Mouse (Mus musculus) thymus, adult 2 months (tissue): Measurements from ENCODE around the gene Cdh23. TPM values are rescaled to one million over a fixed set of nuclear protein-coding genes. Genes with fewer than 3 reads are reported as not detected.

Source experiments
- DNase-seq: peaks from one replicate; pipeline ENCODE4 v3.0.0; 2021
- H3K27ac ChIP-seq: fragments of 200-500 bp; 2 replicates; pipeline ENCODE4 v1.5.1; 2012; ENCODE audit warnings: low read length, control low read depth; ENCODE audit not compliant: control insufficient read depth, insufficient read depth
- H3K27me3 ChIP-seq: fragments of 200-500 bp; 2 replicates; pipeline ENCODE4 v1.6.1; 2012; ENCODE audit warnings: mild to moderate bottlenecking, low read length, moderate library complexity, mixed read lengths; ENCODE audit not compliant: control insufficient read depth, insufficient read depth
- H3K36me3 ChIP-seq: fragments of 200-500 bp; 2 replicates; pipeline ENCODE4 v1.6.1; 2012; ENCODE audit warnings: mild to moderate bottlenecking, low read length, moderate library complexity; ENCODE audit not compliant: control insufficient read depth, insufficient read depth
- H3K4me1 ChIP-seq: fragments of 200-500 bp; replicated peaks from 2 replicates; pipeline ENCODE4 v1.6.1; 2012; ENCODE audit warnings: low read length; ENCODE audit not compliant: control insufficient read depth, insufficient read depth
- H3K4me3 ChIP-seq: fragments of 200-500 bp; 2 replicates; pipeline ENCODE4 v1.5.1; 2012; ENCODE audit warnings: mild to moderate bottlenecking, low read length, control low read depth, moderate library complexity; ENCODE audit not compliant: control insufficient read depth, insufficient read depth
- CTCF ChIP-seq: fragments of 200-500 bp; IDR thresholded peaks from 2 replicates; pipeline ENCODE4 v1.5.1; 2012; ENCODE audit warnings: mild to moderate bottlenecking, control low read depth, low read length, moderate library complexity, borderline replicate concordance; ENCODE audit not compliant: control insufficient read depth, poor library complexity, insufficient read depth; ENCODE audit errors: extremely low read depth
- POLR2A ChIP-seq: fragments of 200-500 bp; IDR thresholded peaks from 2 replicates; pipeline ENCODE4 v1.6.1; 2012; ENCODE audit warnings: mild to moderate bottlenecking, low read length, control low read depth, moderate library complexity; ENCODE audit not compliant: control insufficient read depth, poor library complexity, insufficient read depth; ENCODE audit errors: extremely low read depth
- WGBS: fragments of 180-500 bp; shearing (Covaris S2); methylation state at CpG from one replicate; pipeline ENCODE4 v1.1.7; 2018; 5-methylcytosine and 5-hydroxymethylcytosine counted together
- polyA plus RNA-seq: library from polyadenylated mRNA; depleted of rRNA; stranded (reverse); fragments of >200 nt; gene quantifications from 2 replicates; pipeline ENCODE4 v1.2.3, GENCODE M21; 2012

The Cdh23 gene
- polyA plus RNA-seq, 1 experiment = 3.5 TPM

GRCm38 (mm10) chr10:60398051-60398814 lies 298.1 kb downstream of the Cdh23 start:
- WGBS = 70% methylated on average over 10 of the region's 10 CpGs
- Histone ChIP-seq H3K4me1 (no peaks in the 10 kb centered on the region), H3K27ac (no peak overlapping the region), H3K36me3 (no peaks in the 10 kb centered on the region), H3K4me3 (no peak overlapping the region), H3K27me3 (no peaks in the 10 kb centered on the region)
- DNase-seq = no peak
- TF ChIP-seq CTCF (no peak), POLR2A (no peak)

GRCm38 (mm10) chr10:60395605-60396004 lies 300.7 kb downstream of the Cdh23 start:
- Histone ChIP-seq H3K27me3 (no peaks in the 10 kb centered on the region), H3K36me3 (no peaks in the 10 kb centered on the region), H3K27ac (no peak overlapping the region), H3K4me1 (peaks cover 9% of the 10 kb centered on the region), H3K4me3 (no peak overlapping the region)
- WGBS = 81% methylated on average over 5 of the region's 5 CpGs
- DNase-seq = no peak
- TF ChIP-seq POLR2A (no peak), CTCF (no peak)

GRCm38 (mm10) chr10:60394936-60395335 lies 301.4 kb downstream of the Cdh23 start:
- Histone ChIP-seq H3K4me1 (peaks cover 16% of the 10 kb centered on the region), H3K36me3 (no peaks in the 10 kb centered on the region), H3K4me3 (no peak overlapping the region), H3K27ac (no peak overlapping the region), H3K27me3 (no peaks in the 10 kb centered on the region)
- TF ChIP-seq CTCF (no peak), POLR2A (no peak)
- WGBS = 92% methylated on average over 7 of the region's 7 CpGs
- DNase-seq = no peak

- WGBS = 98% methylated on average over 9 of the region's 9 CpGs
- no peak for DNase-seq
- Histone ChIP-seq H3K27me3 (no peaks in the 10 kb centered on the region), H3K36me3 (no peaks in the 10 kb centered on the region), H3K4me1 (peaks cover 34% of the 10 kb centered on the region), H3K4me3 (no peak overlapping the region), H3K27ac (no peak overlapping the region; the same call in 1 of the 2 replicates)
- no peak for TF ChIP-seq POLR2A
- no peak for TF ChIP-seq CTCF
Measured at GRCm38 (mm10) chr10:60391661-60392060, 304.6 kb downstream of the Cdh23 start.

GRCm38 (mm10) chr10:60390904-60391420 lies 305.3 kb downstream of the Cdh23 start:
- TF ChIP-seq CTCF = no peak
- no peak for TF ChIP-seq POLR2A
- no peaks in the 10 kb centered on the region for H3K36me3 ChIP-seq
- peaks cover 35% of the 10 kb centered on the region for H3K4me1 ChIP-seq
- peak overlapping the region; percentile 97 for H3K27ac ChIP-seq
- no peak for DNase-seq
- H3K4me3 ChIP-seq = no peak overlapping the region
- H3K27me3 ChIP-seq = no peaks in the 10 kb centered on the region
- 83% methylated on average over 5 of the region's 5 CpGs for WGBS

- Histone ChIP-seq H3K27ac (peak overlapping the region; percentile 97), H3K27me3 (no peaks in the 10 kb centered on the region), H3K4me1 (peaks cover 41% of the 10 kb centered on the region), H3K4me3 (no peak overlapping the region), H3K36me3 (no peaks in the 10 kb centered on the region)
- TF ChIP-seq CTCF = no peak
- TF ChIP-seq POLR2A = no peak
- 23% methylated on average over 6 of the region's 6 CpGs for WGBS
- DNase-seq = no peak
Measured at GRCm38 (mm10) chr10:60390177-60390903, 305.9 kb downstream of the Cdh23 start.
